Mouse (Mus musculus): ENCODE results near the gene Gm7075.
"Not testable (repeated sequence)": the region's sequence is repeated elsewhere in the genome, so short reads cannot be mapped to it uniquely, and the experiment has no call there.

Gene Gm7075

GRCm38 (mm10) chr10:63421739-63422735 is at the start of gene Gm7075:
TSS of gene Gm7075 (minus strand) at chr10:63421789.
- peak; percentile 47 to 81 for DNase-seq

- DNase-seq = no peak
Observed at GRCm38 (mm10) chr10:63460935-63461334, 39.3 kb upstream of the Gm7075 start.

GRCm38 (mm10) chr10:63457292-63458128 is 35.9 kb upstream of the Gm7075 start:
- no peak for DNase-seq

GRCm38 (mm10) chr10:63455110-63455878 is 33.7 kb upstream of the Gm7075 start:
- DNase-seq = peak; percentile 43 to 57

- no peak for DNase-seq
Observed at GRCm38 (mm10) chr10:63453926-63454325, 32.3 kb upstream of the Gm7075 start.

GRCm38 (mm10) chr10:63444602-63445387 is 23.2 kb upstream of the Gm7075 start:
- not testable (repeated sequence) for DNase-seq

- DNase-seq = no peak
Observed at GRCm38 (mm10) chr10:63439694-63440228, 18.2 kb upstream of the Gm7075 start.

- no peak for DNase-seq
Observed at GRCm38 (mm10) chr10:63438736-63439262, 17.2 kb upstream of the Gm7075 start.

GRCm38 (mm10) chr10:63432887-63433286 is 11.3 kb upstream of the Gm7075 start:
- DNase-seq = no peak

- DNase-seq = no peak
Observed at GRCm38 (mm10) chr10:63432099-63432498, 10.5 kb upstream of the Gm7075 start.

GRCm38 (mm10) chr10:63431221-63431736 is 9.7 kb upstream of the Gm7075 start:
- DNase-seq = no peak

- peak; percentile 92 to 93 for DNase-seq
Observed at GRCm38 (mm10) chr10:63429785-63430305, 8.3 kb upstream of the Gm7075 start, which contains the start of gene Ctnna3. TSS of gene Ctnna3 (plus strand) at chr10:63430098.

- peak; percentile 97 for DNase-seq
Observed at GRCm38 (mm10) chr10:63429380-63429779, 7.8 kb upstream of the Gm7075 start.

GRCm38 (mm10) chr10:63429023-63429340 is 7.4 kb upstream of the Gm7075 start:
- DNase-seq = no peak

GRCm38 (mm10) chr10:63428243-63429022 is 6.8 kb upstream of the Gm7075 start:
- DNase-seq = peak; percentile 35 to 47

GRCm38 (mm10) chr10:63427146-63427545 is 5.6 kb upstream of the Gm7075 start:
- DNase-seq = no peak

- peak; percentile 60 to 74 for DNase-seq
Observed at GRCm38 (mm10) chr10:63424475-63424814, 2.9 kb upstream of the Gm7075 start.

- no peak for DNase-seq
Observed at GRCm38 (mm10) chr10:63423591-63424474, 2.2 kb upstream of the Gm7075 start.

- DNase-seq = no peak
Observed at GRCm38 (mm10) chr10:63422736-63422992, 1.1 kb upstream of the Gm7075 start.
